Mouse (Mus musculus) lung, adult 2 months (tissue): ENCODE data around the gene Klc1.

Experiments
- CTCF ChIP-seq: fragments of 200-500 bp; IDR thresholded peaks from 2 replicates; pipeline ENCODE4 v1.5.1; 2011; ENCODE audit warnings: mild to moderate bottlenecking, low read length, control low read depth; ENCODE audit not compliant: insufficient read depth
- POLR2A ChIP-seq: fragments of 200-500 bp; IDR thresholded peaks from 2 replicates; pipeline ENCODE4 v1.6.1; 2011; ENCODE audit warnings: low read depth, mild to moderate bottlenecking, control low read depth, low read length, borderline replicate concordance; ENCODE audit errors: extremely low read depth

GRCm38 (mm10) chr12:111812075-111812474 is 53.4 kb downstream of the Klc1 start:
- TF ChIP-seq CTCF (no peak), POLR2A (no peak)
